Mouse (Mus musculus) midbrain, embryonic 11.5 days (tissue): Measurements from ENCODE around the gene Cd302. TPM values are rescaled to one million over a fixed set of nuclear protein-coding genes. Genes with fewer than 3 reads are reported as not detected.

ENCODE experiments used
- ATAC-seq: fragments of 200-750 bp; cut with Nextera tagmentation; 2 replicates; pipeline ENCODE4 v1.8.0; 2017; ENCODE audit warnings: moderate TSS enrichment, moderate library complexity; ENCODE audit not compliant: low FRiP score
- DNase-seq: peaks from one replicate; pipeline ENCODE4 v3.0.0; 2015; ENCODE audit warnings: low spot score; ENCODE audit errors: missing footprints
- H3K27ac ChIP-seq: fragments of 300-500 bp; sonication (generic); 2 replicates; pipeline ENCODE4 v1.5.1; 2014; ENCODE audit warnings: low read depth, low read length
- H3K27me3 ChIP-seq: fragments of 300-500 bp; sonication (generic); 2 replicates; pipeline ENCODE4 v1.6.1; 2014; ENCODE audit warnings: mild to moderate bottlenecking, low read length, moderate library complexity, mixed read lengths; ENCODE audit not compliant: control insufficient read depth, insufficient read depth
- H3K36me3 ChIP-seq: fragments of 300-500 bp; sonication (generic); 2 replicates; pipeline ENCODE4 v1.6.1; 2014; ENCODE audit warnings: mild to moderate bottlenecking, low read length, moderate library complexity, mixed read lengths; ENCODE audit not compliant: control insufficient read depth, insufficient read depth
- H3K4me1 ChIP-seq: fragments of 300-500 bp; sonication (generic); 2 replicates; pipeline ENCODE4 v1.6.1; 2014; ENCODE audit warnings: low read length; ENCODE audit not compliant: control insufficient read depth, insufficient read depth
- H3K4me2 ChIP-seq: fragments of 300-500 bp; sonication (generic); 2 replicates; pipeline ENCODE4 v1.6.1; 2014; ENCODE audit warnings: mild to moderate bottlenecking, moderate library complexity
- H3K4me3 ChIP-seq: fragments of 300-500 bp; sonication (generic); 2 replicates; pipeline ENCODE4 v1.5.1; 2014; ENCODE audit warnings: low read depth, low read length
- H3K9ac ChIP-seq: fragments of 300-500 bp; sonication (generic); 2 replicates; pipeline ENCODE4 v1.6.1; 2014; ENCODE audit warnings: low read length
- H3K9me3 ChIP-seq: fragments of 300-500 bp; sonication (generic); 2 replicates; pipeline ENCODE4 v1.6.1; 2016; ENCODE audit warnings: low read length; ENCODE audit not compliant: control insufficient read depth
- WGBS: fragments of 180-500 bp; shearing (Covaris S2); extraction: QIAGEN DNeasy Blood & Tissue Kit; methylation state at CpG from one replicate; pipeline ENCODE4 v1.1.7; 2014; 5-methylcytosine and 5-hydroxymethylcytosine counted together
- polyA plus RNA-seq: library from polyadenylated mRNA; unstranded; fragments of >200 nt; fragmentation: Nextera tagmentation; extraction: Ambion mirVana; gene quantifications from 2 replicates; pipeline ENCODE4 v1.2.1, GENCODE M21; 2014

Cd302 gene
- polyA plus RNA-seq, 1 experiment from 2014 or later = 16.2 TPM

DNA sequence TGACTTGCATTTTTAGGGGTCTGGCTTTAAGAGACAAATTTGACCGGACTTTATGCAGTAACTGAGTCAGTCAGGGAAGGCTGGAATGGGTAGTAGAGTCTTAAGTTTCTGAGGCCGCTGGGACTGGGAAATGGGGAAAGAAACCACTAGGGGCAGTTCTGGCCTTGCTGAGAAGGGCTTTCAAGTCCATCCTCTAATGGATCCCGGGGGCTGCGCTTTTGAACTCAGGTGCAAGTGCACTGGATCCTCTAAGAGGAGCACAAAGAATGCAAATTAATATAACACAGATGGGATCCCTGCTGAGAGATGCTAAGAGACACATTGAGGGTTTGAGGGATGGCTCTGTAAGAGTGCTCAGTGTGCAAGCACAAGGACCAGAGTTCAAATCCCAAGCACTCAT lies 7.1 kb upstream of the Cd302 start:
- no peak for DNase-seq
- 82% methylated on average over 4 of the region's 4 CpGs for WGBS
- no peak for ATAC-seq

DNA sequence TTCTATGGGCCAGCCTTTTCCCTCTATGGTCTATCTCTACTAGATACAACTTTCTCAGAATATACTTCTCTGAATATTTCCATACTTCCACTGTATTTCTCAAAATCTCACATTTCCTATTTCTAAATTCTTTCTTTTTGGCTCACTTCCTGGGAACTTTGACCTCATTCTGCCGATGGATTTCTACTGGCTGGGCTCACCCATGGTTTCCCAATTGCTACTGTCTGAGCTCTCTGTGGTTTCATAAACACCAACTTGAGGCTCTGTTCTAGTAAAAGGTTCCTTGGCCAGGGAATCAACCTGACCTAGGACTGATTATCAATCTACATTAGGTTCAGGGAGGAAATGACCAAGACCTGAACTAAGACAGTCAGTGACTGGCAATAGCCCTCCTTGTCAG lies 5.2 kb upstream of the Cd302 start:
- Histone ChIP-seq H3K4me2 (no peak overlapping the region), H3K27me3 (no peaks in the 10 kb centered on the region; the same call in 1 of the 2 replicates), H3K27ac (no peak overlapping the region), H3K9me3 (no peaks in the 10 kb centered on the region), H3K4me3 (no peak overlapping the region), H3K4me1 (no peaks in the 10 kb centered on the region), H3K9ac (no peak overlapping the region), H3K36me3 (no peaks in the 10 kb centered on the region)
- WGBS = 97% methylated on average over 1 of the region's 1 CpGs
- no peak for DNase-seq
- no peak for ATAC-seq

More for the DNA sequence above, 7.1 kb upstream of the Cd302 start:
- Histone ChIP-seq H3K27me3 (no peaks in the 10 kb centered on the region), H3K27ac (no peak overlapping the region), H3K4me3 (no peak overlapping the region), H3K9me3 (no peaks in the 10 kb centered on the region), H3K4me2 (no peak overlapping the region), H3K9ac (no peak overlapping the region), H3K4me1 (no peaks in the 10 kb centered on the region), H3K36me3 (no peaks in the 10 kb centered on the region)

DNA sequence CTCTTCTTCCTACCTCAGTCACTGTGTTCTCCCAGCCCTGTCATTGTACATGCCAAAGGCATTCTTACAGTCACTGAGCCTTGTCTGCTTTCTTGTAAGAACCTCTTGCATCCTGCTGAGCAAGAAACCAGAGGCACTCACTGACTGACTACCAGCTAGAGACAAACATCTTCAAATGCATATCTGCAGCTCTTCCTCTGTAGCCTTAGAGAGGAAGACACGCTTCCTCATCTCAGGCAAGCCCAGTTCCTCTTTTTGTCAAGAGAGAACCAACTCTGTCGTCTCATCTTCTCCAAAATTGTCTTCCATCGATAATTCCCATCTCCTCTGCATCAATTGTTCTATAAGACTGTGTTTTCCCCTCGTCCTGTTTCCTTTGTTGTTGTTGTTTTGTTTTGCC lies 4.3 kb upstream of the Cd302 start:
- Histone ChIP-seq H3K27ac (no peak overlapping the region), H3K4me2 (no peak overlapping the region), H3K27me3 (no peaks in the 10 kb centered on the region; the same call in 1 of the 2 replicates), H3K4me1 (peaks cover under 1% of the 10 kb centered on the region), H3K9me3 (no peaks in the 10 kb centered on the region), H3K36me3 (no peaks in the 10 kb centered on the region), H3K9ac (no peak overlapping the region), H3K4me3 (no peak overlapping the region)
- 81% methylated on average over 4 of the region's 4 CpGs for WGBS
- no peak for DNase-seq
- ATAC-seq = no peak

DNA sequence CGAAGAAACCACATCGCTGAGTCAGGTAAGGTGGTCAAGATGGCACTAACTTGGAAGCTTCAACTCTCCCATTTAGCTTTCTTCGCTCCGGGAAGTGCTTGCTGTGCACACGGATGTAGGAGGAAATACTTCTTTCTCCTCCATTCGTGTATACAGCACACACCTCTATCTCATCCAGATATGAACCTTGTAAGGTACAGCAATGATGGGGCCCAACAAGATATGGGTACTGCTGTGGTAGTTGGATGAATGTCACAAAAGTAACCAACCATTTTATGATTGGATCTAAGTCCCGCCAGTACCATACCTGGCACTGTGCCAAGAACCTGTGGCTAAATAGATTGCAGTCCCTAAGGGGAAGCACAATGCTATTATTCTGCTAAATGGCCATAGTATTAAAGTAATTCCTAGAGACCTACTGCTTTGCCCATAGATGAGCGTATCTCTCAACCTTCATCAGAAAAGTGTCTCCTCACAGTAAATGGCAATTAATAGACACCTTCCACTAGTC lies 874 bp upstream of the Cd302 start:
- no peak overlapping the region for H3K9ac ChIP-seq
- no peaks in the 10 kb centered on the region; the same call in 1 of the 2 replicates for H3K27me3 ChIP-seq
- 93% methylated on average over 8 of the region's 8 CpGs for WGBS
- H3K4me2 ChIP-seq = no peak overlapping the region
- peaks cover 6% of the 10 kb centered on the region for H3K4me1 ChIP-seq
- no peaks in the 10 kb centered on the region for H3K36me3 ChIP-seq
- no peak overlapping the region for H3K4me3 ChIP-seq
- no peak overlapping the region for H3K27ac ChIP-seq
- no peak for ATAC-seq
- no peaks in the 10 kb centered on the region for H3K9me3 ChIP-seq
- no peak for DNase-seq

DNA sequence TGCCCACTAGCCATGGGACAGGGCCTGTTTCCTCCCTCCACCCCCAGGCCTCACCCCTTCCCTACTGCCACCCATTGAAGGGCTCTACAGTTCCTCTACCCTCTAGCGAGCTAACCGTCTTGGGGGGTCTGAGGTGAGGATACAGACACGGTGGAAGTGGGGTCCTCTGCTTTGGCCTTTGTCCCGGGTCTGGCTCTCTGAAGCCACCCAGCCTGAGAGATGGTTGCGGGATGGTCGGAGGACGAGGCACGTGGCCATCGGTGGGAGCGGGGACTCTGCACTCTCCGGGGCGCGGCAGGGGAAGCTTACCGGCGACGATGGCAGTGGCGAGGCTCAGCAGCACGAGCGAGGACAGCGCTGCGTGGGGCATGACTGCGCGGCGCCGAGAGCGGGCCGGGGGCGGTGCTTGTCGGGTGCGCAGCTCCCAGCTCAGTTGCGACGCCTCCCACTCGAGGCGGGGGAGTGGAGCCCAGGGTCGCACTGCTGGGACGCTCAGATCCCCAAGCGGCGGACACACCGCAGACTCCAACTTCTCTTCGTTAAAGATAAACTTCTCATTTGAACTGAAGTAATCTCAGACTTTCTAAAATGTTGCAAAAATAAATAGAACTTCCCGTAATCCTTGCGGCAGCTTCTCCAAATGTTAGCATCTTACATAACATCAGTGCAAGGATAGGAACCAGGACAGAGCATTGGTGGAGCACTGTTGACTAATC lies 379 bp downstream of the Cd302 start:
- peak overlapping the region; percentile 21; the same call in 1 of the 2 replicates for H3K9ac ChIP-seq
- peaks cover 6% of the 10 kb centered on the region for H3K4me1 ChIP-seq
- no peak overlapping the region for H3K27ac ChIP-seq
- H3K9me3 ChIP-seq = no peaks in the 10 kb centered on the region
- ATAC-seq (peak; percentile 81), DNase-seq (peak; percentile 94)
- 2% methylated on average over 41 of the region's 42 CpGs for WGBS
- no peaks in the 10 kb centered on the region for H3K36me3 ChIP-seq
- H3K4me3 ChIP-seq = peak overlapping the region; percentile 18
- H3K4me2 ChIP-seq = peak overlapping the region; percentile 42
- H3K27me3 ChIP-seq = no peaks in the 10 kb centered on the region; the same call in 1 of the 2 replicates

DNA sequence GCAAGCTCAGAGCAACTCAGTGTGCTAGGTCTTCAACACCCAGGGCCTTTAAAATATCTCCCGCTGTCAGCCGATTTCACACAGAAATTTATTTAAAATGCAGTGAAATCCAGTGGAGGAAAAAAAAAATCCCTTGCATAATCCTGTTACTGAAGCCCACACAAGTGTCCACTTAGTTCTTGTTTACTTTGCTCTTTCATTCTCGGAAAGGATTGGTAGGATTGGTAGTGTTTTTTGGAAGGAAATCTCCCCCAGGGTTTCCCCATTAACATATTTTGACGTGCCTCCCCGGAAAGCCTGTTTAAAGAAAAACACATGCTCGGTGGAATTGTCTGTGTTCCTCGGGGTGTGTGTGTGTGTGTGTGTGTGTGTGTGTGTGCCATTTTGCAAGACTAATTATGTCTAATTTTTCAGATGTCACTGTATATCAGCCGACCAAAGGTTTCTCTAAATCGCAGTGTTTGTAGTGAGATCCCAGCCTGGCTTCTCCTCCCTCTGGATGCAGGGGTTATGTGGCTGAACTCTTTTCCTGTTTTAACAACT lies 1.0 kb downstream of the Cd302 start:
- Histone ChIP-seq H3K4me2 (peak overlapping the region; percentile 42), H3K27me3 (no peaks in the 10 kb centered on the region; the same call in 1 of the 2 replicates), H3K4me1 (peaks cover 6% of the 10 kb centered on the region), H3K9me3 (no peaks in the 10 kb centered on the region), H3K9ac (peak overlapping the region; percentile 21; the same call in 1 of the 2 replicates), H3K36me3 (no peaks in the 10 kb centered on the region), H3K4me3 (peak overlapping the region; percentile 18), H3K27ac (no peak overlapping the region)
- DNase-seq (peak; percentile 84), ATAC-seq (no peak; the same call in 1 of the 2 replicates)
- WGBS = 7% methylated on average over 9 of the region's 9 CpGs

DNA sequence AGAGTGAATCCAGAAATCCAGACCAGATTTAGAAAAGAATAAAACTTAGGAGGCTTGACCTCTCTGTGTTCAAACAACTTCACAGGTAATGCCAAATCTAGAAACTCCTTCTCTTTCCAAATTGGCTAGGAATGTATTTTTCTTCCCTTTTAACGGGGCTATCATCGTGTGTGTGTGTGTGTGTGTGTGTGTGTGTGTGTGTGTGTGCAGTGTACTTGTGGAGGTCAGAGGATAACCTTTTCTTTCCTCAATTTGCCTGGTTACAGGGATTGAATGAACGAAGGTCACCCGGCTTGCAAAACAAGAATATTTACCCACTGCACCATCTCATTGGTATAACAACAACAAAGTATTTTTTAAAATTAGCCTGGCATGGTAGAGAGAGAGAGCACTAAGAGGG lies 1.7 kb downstream of the Cd302 start:
- 69% methylated on average over 4 of the region's 4 CpGs for WGBS
- no peak overlapping the region for H3K9ac ChIP-seq

DNA sequence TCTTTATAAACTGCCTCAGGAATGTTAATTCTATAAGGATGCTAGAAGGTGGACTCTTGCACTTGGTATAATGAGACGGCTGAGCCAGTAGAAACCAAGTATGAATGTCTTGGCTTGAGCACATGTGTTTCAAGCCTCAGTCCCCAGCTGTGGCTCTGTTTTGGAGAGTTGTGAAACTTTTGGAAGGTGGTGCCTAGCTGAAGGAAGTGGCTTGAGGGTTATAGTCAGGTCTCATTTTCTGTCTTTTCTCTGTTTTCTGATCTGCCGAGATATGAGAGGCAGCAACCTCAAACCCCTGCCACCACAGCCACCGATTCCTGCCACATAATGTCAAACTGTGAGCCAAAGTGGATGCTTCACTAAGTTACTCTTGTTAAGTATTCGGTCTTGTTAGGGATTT lies 5.7 kb downstream of the Cd302 start:
- Histone ChIP-seq H3K9me3 (no peaks in the 10 kb centered on the region), H3K27me3 (no peaks in the 10 kb centered on the region; the same call in 1 of the 2 replicates), H3K4me1 (peaks cover 5% of the 10 kb centered on the region), H3K27ac (no peak overlapping the region), H3K4me2 (no peak overlapping the region), H3K9ac (no peak overlapping the region), H3K4me3 (no peak overlapping the region), H3K36me3 (no peaks in the 10 kb centered on the region)
- DNase-seq (no peak), ATAC-seq (no peak)
- 96% methylated on average over 4 of the region's 4 CpGs for WGBS

More for the DNA sequence above, 1.7 kb downstream of the Cd302 start:
- DNase-seq = no peak
- Histone ChIP-seq H3K27ac (no peak overlapping the region), H3K4me2 (no peak overlapping the region), H3K4me3 (no peak overlapping the region), H3K4me1 (peaks cover 6% of the 10 kb centered on the region), H3K27me3 (no peaks in the 10 kb centered on the region; the same call in 1 of the 2 replicates), H3K36me3 (no peaks in the 10 kb centered on the region), H3K9me3 (no peaks in the 10 kb centered on the region)
- no peak for ATAC-seq

DNA sequence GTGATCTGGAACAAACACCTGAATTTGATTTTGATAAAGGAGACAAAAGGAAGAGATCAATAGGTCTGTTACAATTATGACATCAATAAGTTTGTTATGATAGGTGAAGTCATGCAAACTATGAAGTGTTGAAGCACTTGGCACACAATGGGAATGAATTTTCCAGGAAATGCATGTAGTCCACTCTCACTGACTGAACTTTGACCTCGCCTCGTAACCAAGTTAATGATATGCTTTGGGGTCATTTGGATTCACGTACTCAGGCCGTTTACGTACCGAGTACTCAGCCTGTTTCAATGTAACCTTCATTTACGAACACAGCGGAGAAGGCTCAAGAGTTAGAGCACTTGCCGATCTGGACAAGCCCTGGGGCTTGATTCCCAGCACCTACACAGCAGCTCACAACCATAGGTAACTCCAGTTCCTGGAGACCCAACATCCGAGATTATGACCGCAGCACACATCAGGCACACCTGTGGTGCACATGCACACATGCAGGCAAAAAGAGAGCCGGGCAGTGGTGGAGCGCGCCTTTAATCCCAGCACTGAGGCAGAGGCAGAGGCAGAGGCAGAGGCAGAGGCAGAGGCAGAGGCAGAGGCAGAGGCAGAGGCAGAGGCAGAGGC lies 14.3 kb downstream of the Cd302 start:
- Histone ChIP-seq H3K27me3 (no peaks in the 10 kb centered on the region), H3K4me3 (no peak overlapping the region), H3K9ac (no peak overlapping the region), H3K4me1 (no peaks in the 10 kb centered on the region), H3K36me3 (no peaks in the 10 kb centered on the region), H3K9me3 (no peaks in the 10 kb centered on the region), H3K27ac (no peak overlapping the region), H3K4me2 (no peak overlapping the region)
- no peak for DNase-seq
- WGBS = 97% methylated on average over 14 of the region's 14 CpGs
- ATAC-seq = no peak
